Mouse (Mus musculus): ENCODE data around the gene Rgs6. TPM values are rescaled to one million over a fixed set of nuclear protein-coding genes. Genes with fewer than 3 reads are reported as not detected.
A peak's percentile ranks its signal among the peaks of the same experiment; 100 is the strongest.

Gene Rgs6
- total RNA-seq, 4 experiments from 2014 or later = 0.14 to 1.0 (median 0.67) TPM

GRCm38 (mm10) chr12:82762046-82762445, 174.0 kb downstream of the Rgs6 start:
- DNase-seq = no peak

GRCm38 (mm10) chr12:82768726-82769125, 180.6 kb downstream of the Rgs6 start:
- DNase-seq = no peak

GRCm38 (mm10) chr12:82772215-82772614, 184.1 kb downstream of the Rgs6 start:
- no peak for DNase-seq

GRCm38 (mm10) chr12:82774576-82774975, 186.5 kb downstream of the Rgs6 start:
- DNase-seq = no peak

GRCm38 (mm10) chr12:82776686-82777085, 188.6 kb downstream of the Rgs6 start:
- no peak for DNase-seq

GRCm38 (mm10) chr12:82780936-82781335, 192.8 kb downstream of the Rgs6 start:
- DNase-seq = no peak

GRCm38 (mm10) chr12:82781414-82781813, 193.3 kb downstream of the Rgs6 start:
- DNase-seq = no peak

GRCm38 (mm10) chr12:82792122-82792521, 204.0 kb downstream of the Rgs6 start:
- DNase-seq = no peak

- DNase-seq = no peak
These were observed 211.8 kb downstream of the Rgs6 start for GRCm38 (mm10) chr12:82799892-82800291.

DNA sequence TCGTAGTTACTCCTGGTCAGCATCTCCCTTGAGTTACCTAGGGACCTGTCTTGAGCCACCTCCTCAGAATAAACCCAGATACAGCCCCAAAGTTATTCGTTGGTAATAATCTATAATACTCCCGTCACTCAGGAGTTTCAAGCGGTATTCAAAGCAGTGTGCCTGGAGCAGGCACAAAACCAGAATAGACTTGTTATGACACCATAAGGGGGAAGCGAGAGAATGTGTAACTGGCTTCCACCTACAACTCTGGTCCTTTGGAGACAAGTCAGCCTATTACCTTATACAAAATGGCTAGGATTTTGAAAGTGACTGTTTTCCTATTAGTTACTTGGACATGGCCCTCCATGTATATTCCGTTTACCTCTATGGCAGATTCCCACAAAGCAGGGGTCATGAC, 213.6 kb downstream of the Rgs6 start:
- DNase-seq = no peak

DNA sequence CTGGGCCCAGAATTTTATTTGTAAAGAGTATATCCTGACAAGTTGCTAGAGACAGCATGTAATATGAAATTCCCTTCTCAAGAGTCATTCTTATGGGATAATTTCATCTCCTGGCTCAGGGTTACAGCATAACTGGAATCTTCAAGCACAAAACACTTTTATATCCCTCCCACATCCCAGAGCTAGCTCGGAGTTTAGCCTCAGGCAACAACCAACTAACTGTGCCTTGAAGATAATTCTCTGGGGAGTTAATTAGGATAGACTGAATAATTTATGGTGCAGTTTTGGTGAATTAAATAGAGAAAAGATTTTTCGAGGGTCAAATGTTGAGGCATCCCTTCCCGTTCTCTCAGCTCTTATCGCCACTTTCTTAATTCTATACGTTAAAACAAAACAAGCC, 214.6 kb downstream of the Rgs6 start:
- no peak for DNase-seq

DNA sequence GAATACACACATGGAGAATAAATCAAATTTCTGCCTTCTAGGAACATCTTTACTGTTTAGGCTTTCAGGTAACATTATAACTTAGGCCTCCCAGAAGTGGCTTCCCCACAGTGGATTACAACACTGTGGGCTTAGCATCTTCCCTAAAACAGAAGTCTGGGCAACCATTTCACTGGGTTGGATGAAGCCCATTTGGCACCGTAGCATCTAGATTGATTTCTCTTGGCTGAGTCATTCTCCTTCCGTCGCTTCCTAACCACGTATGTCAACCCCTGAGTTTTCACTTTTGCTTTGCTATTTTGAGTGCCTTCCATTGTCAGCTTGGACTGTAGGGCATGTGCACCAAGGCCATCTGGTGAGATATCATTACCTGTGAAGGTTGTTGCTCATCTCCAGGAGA, 217.1 kb downstream of the Rgs6 start:
- no peak for DNase-seq

DNA sequence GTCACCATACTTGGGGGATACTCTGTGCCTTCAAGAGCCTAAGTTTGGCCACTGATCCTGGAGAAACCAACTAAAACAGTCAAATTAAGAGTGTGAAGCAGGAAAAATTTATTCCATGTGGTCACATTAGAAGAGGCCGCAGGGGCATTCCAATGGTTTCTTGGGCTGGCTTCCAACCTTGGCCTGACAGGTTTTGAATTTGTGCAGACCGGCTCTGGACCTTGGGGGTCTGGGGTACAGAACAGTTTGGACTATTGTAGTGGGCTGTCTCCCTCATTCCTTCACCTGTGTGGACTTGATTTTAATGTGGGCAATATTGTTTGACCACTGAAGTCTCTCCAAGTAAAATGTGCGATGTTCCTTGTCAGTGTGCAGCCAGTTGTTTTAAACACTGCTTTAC, 222.5 kb downstream of the Rgs6 start:
- DNase-seq = no peak

- no peak for DNase-seq
These were observed 227.9 kb downstream of the Rgs6 start for GRCm38 (mm10) chr12:82815982-82816381.

GRCm38 (mm10) chr12:82819328-82819727, 231.2 kb downstream of the Rgs6 start:
- no peak for DNase-seq

DNA sequence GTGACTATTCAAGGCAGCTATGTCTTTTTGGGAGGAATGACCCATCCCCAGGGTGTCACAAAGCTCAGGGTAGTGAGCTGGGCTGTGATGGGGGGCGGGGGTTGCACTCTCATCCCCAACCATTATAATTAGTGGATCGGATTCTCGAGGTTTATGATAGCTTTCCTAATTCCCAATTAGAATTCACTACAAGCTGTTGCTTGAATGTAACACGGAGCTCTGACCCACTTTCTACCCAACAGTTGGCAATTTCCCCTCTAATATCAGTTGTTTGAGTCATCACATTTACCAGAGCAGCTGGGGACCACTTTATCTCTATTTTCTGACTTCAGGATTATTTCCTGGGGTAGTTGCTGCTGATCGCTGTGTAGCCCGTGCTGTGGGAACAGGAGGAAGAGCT, 231.9 kb downstream of the Rgs6 start:
- DNase-seq = no peak

DNA sequence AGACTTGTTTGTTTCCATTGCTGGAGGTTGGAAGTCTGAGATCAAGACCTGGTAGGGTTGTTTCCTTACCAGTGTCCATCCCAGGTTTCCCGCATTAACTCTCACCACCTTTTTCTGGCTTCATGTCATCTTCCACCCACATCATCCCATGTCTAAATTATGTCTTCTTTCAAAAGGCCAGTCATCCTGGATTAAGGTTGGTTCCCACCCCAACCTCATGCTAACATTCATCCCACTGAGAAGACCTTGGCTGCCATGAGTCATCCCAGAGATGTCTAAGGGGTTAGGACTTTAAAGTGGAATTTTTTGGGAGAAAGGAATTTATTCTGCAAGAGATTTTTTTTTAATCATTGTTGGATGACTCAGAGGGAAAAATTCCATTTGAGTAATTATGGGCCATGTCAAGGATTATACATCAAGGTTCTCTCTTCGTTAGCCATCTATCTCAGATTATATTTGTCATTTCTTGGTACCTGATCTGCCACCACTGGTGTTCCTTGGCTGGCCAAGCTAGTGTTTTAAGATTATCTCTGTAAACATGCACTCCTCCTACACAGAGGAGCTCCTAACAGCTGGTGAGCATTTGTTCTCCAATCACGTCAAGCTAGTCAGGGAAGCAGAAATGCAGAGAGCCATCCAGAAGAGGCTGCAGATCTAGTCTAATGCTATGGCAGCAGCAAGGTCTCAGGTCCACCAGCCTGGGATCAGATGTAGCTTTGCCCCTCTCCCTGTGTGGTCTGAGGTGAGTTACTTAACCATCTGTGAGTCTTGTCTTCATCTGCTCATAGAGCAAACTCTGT, 234.9 kb downstream of the Rgs6 start:
- DNase-seq = peak; percentile 44

GRCm38 (mm10) chr12:82830333-82830732, 242.2 kb downstream of the Rgs6 start:
- DNase-seq = no peak

DNA sequence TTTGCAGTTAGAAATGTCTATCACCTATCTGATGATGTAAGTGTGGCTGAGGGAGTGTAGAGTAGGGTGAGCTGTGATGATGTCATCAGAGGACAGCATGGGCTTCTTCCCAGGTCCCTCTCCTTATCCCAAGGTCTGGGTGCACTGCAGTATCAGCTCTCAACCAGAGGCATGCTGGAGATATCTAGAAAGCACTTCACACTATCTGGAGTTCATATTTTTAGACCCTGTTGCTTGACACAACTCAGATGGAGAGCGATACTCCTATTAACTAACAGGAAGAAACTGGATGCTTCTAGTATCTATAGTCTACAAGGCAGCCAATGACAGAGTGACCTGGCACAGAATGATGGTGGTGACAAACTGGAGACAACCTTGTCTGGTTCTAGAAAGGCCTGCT, 250.5 kb downstream of the Rgs6 start:
- no peak for DNase-seq

DNA sequence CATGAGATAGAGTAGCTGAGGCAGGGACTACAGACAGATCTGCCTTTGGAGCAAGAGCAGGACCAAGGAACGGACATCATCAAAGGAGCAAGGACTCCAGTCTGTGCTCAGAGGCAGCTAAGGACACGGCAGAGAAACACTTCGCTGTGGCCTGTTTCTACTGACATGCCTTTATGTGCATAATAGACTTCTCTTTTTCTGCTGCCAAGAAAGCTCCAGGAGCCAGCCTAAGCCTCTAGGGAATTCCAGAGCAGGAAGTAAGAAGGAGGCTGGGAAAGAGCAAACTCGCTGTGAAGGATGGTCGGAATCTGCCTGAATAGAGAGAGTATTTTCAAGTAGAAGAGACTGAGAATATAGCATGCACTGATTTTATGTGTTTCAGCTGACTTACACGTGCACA, 253.5 kb downstream of the Rgs6 start:
- no peak for DNase-seq

- no peak for DNase-seq
These were observed 260.3 kb downstream of the Rgs6 start for GRCm38 (mm10) chr12:82848304-82848872.

DNA sequence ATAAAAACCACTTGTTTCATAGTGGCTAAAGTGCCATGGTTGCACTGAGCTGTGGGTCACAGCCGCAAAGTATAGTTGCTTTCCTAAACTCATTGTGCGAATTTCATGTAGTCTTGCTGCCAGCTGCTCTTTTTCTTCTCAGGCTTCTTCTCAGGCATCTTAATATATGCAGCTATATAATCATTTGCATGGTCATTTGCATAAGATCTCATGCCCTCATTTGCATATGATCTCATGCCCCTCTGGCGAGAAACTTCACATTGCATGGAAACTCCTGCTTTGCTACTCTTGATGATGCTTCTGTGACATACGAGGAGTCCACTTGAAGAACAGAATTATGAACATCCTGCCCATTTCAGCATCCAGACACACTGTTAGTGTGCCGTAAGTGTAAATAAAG, 266.8 kb downstream of the Rgs6 start:
- DNase-seq = no peak

DNA sequence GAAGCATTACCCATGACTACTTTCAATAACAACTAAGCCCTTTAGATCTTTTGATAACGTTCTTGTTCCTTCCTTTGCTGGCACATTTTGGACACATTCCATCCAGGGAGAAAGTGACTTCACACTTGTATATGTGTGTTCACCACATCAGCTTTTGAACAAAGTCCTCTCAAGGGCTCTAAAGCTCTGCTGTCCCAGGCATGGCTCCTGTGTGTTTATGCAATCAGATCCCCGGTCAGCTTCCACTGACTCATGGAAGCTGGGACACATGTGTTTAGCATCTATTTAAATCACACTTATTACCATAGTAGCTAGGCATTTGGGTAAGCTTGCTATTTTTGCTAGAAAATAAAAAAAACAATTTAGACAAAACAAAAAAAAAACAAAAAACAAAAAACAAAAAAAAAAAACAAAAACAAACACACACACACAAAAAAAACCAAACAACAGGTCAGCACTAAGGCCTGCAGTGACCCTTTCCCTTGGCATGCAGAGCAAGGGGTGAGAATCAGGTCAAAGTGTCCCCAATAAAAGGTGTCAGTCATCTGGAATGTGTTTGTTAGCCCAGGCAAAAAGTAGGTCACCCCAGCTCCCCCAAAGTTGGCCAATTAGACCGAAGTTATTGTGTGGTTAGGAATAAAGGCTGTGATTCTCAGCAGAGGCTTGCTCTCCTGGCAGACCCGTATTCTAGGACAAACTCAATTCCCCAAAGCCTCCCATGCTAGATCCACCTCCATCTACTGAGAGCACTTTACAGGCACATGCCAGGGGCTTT, 267.4 kb downstream of the Rgs6 start:
- DNase-seq = no peak

GRCm38 (mm10) chr12:82865686-82866085, 277.6 kb downstream of the Rgs6 start:
- DNase-seq = no peak

All from adrenal gland, adult 8-10 months (tissue).